Mouse (Mus musculus) naive thymus-derived CD4-positive, alpha-beta T cell, adult 2 months (primary cell): ENCODE data around the gene L3mbtl4.

ENCODE experiments used
- DNase-seq: peaks from one replicate; pipeline ENCODE4 v3.0.0-alpha.2; 2011; ENCODE audit warnings: low read depth

L3mbtl4 gene

GRCm38 (mm10) chr17:68642521-68643088 is 369.0 kb downstream of the L3mbtl4 start:
- DNase-seq = no peak

- no peak for DNase-seq
Observed at GRCm38 (mm10) chr17:68666528-68666927, 392.9 kb downstream of the L3mbtl4 start.

DNA sequence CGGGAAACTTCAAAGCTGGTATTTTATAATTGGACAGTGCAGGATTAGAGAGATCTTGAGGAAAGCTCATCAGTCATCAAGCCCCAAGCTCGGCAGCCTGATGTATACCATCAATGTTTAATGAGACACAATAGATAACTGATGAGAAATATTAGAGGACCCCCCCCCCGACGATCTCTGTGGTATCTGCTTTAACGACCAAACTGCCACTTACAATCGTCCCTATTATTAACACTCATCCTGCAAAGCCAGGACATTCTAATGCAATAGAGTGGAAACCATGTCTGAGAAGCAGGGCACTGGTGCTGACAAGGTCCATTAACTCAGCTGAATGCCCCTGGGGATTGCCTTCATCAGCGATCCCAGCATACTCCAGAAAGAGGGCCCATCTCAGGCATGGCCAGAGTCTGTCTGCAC is 398.5 kb downstream of the L3mbtl4 start:
- no peak for DNase-seq

- no peak for DNase-seq
Observed at GRCm38 (mm10) chr17:68710701-68711100, 437.1 kb downstream of the L3mbtl4 start.

DNA sequence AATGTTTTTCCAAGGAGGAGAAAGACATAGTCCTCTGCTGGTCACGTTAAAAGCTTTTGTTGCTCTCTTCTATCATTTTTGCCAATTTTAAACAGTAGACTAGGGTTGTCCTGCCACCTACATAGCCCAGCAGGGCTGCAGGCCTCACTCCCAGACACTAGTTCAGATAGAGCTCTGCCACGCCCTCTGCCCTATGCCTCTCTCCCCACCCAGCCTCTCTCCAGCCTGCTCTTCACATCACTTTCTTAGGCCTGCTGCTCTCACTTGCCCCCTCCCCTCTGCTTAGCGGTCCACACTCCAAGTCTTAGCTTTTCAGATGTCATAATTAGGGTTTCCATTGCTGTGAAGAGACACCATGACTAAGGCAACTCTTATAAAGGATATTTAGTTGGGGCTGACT is 437.8 kb downstream of the L3mbtl4 start:
- DNase-seq = no peak

DNA sequence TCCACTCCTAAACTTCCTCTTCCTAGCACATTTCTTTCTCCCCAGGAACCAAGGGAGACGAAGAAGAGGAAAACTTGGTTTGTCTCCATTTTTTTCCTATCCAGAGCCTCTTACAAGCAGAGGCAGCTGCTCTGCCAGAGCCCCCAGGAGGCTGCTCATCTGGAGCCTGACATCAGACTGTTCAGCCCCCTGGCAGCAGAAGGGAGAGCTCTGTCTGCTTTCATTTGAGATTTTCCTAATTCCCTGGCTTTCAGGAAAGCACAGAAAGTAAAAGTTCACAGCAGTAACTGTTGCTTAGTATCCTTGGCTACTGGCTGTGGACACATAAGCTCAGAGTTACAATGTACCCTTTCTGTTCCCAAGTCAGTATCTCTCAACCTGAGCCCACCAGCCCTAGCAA is 474.7 kb downstream of the L3mbtl4 start:
- no peak for DNase-seq

GRCm38 (mm10) chr17:68750513-68750912 is 476.9 kb downstream of the L3mbtl4 start:
- DNase-seq = no peak

DNA sequence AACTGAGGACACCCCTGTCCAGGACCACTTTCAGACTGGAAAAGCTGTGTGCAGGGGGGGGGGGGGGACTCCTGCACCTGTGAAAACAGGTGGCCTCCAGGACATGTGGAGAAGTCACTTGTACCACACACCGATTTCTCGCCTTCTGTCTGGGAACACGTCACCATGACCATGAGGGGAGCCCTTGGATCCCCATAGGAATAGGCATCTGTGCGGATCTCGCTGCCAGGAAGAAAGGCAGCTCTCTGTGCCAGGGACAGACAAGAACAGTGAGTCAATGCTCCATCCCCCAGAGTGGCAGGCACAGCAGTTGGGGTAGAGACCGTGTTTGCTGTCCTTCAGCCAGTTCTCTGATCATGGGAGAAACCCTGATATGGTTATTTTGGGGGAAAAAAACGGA is 479.5 kb downstream of the L3mbtl4 start:
- DNase-seq = no peak

GRCm38 (mm10) chr17:68754789-68755188 is 481.2 kb downstream of the L3mbtl4 start:
- DNase-seq = no peak

DNA sequence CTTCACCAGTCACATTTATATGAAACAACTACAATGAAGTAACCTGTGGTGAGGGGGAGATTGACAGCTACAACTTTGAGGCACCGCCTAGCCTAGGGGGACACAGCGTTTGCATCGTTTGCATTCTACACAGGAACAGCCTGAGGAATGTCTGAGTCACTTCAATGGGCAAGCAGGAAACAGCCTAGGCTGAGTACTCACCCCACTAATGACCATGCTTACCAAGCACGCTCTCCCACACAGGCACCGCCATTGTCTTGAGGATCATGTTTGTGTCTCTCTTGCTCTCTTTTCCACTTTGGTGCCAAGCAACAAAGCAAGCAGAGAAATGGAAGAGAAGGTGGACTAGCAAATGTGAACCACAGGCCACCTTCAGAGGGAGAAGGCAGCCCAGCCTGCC is 484.8 kb downstream of the L3mbtl4 start:
- no peak for DNase-seq

- no peak for DNase-seq
Observed at GRCm38 (mm10) chr17:68758936-68759335, 485.3 kb downstream of the L3mbtl4 start.

DNA sequence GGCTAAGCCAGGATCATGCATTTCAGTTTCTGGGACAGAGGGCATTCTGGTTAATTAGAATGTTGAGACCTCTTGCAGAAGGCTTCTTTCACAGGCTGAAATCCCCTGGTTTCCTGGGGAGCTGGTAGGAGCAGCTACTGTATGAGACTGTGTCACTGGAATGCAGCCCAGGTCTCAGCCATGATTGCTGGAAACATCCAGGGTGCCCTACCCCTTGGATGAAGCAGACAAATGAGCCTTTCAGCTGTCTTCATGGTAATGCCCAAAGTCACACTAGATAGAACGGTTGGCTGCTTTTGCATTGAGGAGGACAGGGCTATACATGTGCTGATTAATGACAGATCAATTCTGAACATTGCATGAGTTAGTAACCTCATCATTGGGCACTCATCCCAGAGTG is 486.4 kb downstream of the L3mbtl4 start:
- DNase-seq = no peak

GRCm38 (mm10) chr17:68764329-68764880 is 490.8 kb downstream of the L3mbtl4 start:
- no peak for DNase-seq

GRCm38 (mm10) chr17:68769561-68769960 is 496.0 kb downstream of the L3mbtl4 start:
- DNase-seq = no peak

DNA sequence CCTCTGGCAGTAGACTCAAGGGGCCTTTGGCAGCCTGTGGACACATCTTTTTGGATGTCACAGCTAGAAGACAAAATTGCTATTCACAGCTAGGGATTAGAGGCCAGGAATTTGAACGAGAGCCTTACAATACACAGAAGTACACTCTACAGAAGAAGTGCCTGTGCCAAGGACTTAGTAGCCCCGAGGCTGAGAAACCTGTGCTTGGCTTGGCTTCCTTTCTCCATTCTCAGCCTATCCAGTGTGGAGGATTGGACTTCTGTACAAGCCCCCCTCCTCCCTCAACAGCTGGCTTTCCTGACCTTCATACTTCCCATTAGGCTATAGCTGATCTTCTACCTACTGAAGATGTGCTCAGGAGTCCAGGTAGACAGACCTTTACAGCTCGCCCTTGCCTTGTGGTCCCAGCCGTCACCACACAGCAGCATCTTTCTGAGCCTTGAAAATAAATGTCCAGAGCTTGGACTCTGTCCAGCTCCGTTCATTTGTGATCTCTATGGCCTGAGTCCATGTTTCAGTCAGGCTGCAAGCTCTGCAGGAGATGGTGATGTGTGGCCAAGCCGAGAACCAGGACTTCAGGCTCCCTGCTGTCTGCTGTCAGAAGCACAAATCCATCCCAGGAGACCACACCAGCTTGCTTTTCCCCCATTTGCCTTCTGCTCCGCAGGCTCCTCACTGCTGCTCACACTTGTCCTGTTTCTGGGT is 497.6 kb downstream of the L3mbtl4 start:
- DNase-seq = no peak

DNA sequence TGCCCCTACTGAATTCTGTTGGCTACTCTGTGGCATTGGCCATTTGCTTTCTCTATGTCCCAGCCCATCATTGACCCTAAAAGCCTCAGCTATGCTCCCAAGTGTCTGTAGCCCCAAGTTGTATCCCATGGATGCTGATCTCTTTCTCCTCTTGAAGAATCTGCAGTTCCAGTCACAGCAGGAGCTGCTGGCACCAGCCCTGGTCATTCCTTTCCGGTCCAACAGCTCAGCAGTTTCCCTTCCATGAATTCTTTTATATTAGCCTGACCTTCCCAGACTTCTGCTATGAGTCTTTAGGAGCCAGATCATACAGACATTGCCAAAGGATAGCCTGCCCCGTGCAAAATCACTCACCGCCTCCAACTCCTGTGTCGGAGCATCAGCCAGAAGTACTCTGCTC is 520.1 kb downstream of the L3mbtl4 start:
- no peak for DNase-seq

- no peak for DNase-seq
Observed at GRCm38 (mm10) chr17:68826323-68826722, 552.7 kb downstream of the L3mbtl4 start, which contains the start of gene Tmem200c. Gene Tmem200c (plus strand): TSS chr17:68826623.
